Mouse (Mus musculus): ENCODE data around the gene Hoxb3.

The Hoxb3 gene

DNA sequence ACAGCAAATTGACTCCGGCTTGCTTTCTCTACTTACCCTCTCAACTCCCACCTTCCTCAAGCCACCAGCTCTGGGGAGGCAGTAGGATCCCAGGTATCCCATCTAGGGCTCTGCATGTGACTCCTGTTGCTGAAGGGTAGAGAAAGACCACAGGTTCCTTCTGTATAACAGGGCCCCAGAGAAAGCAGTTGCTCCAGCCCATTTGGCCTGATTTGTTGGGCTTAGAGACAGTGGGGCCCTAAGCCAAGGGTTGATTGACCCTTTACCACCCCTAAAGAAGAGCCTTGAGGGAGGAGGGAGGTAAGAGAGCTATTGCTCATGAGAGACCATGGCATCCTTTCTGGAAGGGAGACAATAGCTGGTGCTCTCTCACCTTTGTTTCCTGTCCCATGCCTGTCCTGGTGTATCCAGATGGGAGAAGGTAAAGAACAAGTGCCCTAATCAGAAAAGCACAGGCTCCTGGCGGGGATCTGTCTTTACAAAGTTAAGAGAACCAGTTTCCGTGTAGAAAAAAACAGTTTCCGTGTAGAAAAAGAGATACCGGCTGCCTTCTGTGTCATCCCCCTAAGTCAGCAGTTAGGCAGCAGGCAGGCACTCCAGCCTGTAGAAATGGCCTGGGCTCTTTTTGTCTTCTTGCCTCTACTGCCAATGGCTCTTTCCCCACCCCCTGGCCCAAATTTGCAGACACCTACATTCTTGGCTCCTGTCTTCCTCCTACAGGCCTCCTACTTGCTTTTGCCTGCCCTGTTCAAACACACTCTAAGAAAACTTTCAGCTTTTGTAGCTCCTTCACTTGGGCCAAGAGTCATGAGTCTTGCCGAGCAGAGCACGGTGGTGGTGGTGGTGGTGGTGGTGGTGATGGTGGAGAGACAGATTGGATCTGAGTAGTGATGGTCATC lies 16.1 kb downstream of the Hoxb3 start:
- DNase-seq (ENCODE audit: low read depth) = no peak

DNA sequence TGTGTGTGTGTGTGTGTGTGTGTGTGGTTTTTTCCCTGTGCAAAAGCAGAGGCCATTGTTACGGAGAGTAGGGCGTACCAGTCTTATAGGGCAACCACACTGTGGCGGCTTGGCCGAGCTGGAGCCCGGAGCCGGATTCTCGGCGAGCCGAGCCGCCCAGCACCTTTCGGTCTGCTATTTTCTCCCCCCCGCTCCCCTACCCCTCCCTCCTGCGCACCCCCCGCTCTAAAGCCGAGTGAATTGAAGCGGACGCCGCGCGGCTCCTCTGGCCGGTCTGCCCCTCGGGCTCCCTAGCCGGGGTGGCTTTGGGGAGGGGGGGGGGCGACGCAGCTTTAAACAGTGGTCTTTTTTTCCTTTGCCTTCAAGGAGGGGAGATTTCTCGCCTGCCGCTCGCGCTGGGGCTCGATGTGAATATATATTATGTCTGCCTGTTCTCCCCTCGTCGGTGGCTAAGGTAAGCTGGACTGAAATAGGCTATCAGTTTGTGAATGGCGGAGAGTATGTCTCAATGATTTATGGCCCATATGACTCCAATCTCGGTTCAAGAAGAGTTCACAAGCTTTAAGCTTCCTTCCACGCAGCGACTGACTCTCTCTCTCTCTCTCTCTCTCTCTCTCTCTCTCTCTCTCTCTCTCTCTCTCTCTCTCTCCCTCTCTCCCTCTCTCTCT lies 17.7 kb downstream of the Hoxb3 start:
- no peak for DNase-seq (ENCODE audit: low read depth)

DNA sequence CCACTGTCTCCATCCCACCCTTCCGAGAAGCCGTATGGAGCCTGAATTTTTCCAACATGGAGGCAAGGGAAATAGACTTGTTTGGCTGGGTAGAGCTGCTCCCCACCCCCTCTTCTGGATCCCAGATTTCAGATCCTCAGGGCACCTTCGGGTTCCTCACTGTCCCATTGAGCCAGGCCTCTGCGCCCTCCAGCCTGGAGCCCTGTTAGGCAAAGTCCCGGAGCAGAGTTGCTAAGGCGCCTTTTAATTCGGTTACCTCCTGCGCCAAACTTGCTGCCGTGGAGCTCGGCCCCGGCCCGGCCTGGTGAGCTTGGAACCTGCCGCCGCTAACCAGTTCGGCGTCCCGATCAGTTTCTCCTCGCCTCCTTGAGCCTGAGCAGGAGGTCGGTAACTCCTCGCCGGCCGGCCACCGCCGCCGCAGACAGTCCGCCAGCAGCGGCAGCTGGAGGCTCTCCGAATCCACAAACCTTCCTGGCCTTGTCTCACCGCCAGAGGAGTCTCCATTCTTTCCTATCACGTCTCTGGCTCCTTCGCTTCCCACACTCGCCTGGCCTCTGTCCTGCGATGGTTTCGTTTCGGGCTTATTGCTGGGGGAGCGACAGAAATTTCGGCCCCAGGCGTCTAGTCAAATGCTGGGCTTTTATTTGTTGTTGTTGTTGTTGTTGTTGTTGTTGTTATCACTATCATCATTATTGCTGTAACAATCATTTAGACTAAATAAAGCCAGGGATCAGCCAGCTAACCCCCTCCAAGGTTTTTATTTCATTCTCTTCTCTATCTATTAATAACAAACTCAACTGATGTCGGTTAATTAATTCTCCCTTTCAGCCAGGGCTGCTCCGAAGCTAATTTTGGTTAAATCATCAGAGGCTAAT lies 18.8 kb downstream of the Hoxb3 start:
- DNase-seq (ENCODE audit: low read depth) = no peak

DNA sequence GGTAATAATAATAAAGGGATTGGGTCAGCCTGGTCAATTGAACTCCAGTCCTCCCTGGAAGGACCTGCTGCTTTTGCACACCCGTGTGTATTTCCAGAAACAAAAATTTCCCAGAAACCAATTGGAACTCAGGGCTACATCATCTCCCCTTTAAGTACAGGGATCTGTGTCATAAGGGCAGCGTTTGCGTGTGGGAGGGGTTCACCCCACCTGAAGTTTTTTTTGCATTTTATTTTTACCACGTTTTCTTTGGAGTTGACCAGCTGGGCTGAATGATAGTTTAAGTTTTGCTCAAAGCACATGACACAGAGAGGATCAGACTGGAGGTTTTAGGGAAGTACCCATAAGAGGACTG lies 19.4 kb downstream of the Hoxb3 start:
- DNase-seq (ENCODE audit: low read depth) = no peak

DNA sequence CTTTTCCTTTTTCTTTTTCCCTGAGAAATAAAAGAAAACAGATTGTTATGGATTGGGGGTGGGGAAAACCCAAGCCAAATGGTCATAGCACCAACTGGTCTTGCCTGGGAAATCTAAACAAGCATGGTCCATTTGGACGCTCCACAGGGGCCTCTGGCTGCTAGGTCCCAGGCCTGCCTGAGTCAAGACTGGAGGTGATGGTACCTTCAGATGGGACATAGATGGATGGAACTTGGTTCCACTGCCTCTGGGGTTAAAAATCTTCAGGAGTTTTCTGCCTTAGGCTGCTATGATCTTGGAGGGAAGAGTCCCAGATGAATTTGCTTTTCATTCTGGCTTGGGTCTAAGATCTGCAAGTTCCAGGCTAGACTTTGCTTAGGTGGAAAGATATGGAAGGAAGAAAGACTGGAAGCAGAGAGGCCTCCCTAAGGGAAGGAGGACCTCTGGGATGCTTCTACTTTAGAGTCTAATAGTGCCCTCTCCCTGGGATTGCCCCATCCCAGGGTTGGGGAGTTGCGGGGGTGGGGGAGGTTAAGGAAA lies 20.1 kb downstream of the Hoxb3 start:
- DNase-seq (ENCODE audit: low read depth) = no peak

DNA sequence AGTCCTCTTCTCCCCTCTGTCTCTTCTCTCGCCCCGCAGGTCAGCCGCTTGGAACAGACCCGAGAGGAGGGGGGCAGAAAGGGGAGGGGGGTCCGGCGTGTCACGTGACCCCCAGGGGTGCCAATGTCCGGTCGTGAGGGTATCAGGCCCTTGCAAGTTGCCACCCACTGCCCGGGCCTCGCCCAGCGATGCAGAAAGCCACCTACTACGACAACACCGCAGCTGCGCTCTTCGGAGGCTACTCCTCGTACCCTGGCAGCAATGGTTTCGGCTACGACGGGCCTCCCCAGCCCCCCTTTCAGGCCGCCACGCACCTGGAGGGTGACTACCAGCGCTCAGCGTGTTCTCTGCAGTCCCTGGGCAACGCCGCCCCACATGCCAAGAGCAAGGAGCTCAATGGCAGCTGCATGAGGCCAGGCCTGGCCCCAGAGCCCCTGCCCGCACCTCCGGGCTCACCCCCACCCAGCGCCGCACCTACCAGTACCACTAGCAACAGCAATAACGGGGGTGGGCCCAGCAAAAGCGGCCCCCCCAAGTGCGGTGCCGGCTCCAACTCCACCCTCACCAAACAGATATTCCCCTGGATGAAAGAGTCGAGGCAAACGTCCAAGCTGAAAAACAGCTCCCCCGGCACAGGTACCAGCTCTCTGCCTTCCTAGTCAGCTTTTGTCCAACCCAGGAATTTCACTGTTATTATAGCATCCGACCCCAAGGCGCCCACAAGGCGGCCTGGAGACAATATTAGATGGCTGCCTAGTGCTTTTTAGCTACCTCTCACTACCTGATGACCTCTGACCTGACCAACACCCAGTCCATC lies 21.1 kb downstream of the Hoxb3 start:
- DNase-seq (ENCODE audit: low read depth) = no peak

DNA sequence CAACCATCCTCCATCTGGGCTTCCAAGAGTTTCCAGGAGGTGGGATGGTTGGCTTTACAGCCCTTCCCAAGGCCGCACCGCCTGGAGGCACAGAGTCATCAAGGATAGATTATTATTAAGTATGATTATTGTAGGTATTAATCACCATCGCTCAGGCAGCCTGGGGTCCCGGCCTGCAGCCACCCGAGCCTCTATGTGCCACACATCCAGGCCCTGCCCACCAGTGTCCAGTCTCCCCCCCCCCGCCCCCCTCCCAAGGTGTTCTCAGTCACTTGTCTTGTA lies 21.7 kb downstream of the Hoxb3 start:
- no peak for DNase-seq (ENCODE audit: low read depth)

DNA sequence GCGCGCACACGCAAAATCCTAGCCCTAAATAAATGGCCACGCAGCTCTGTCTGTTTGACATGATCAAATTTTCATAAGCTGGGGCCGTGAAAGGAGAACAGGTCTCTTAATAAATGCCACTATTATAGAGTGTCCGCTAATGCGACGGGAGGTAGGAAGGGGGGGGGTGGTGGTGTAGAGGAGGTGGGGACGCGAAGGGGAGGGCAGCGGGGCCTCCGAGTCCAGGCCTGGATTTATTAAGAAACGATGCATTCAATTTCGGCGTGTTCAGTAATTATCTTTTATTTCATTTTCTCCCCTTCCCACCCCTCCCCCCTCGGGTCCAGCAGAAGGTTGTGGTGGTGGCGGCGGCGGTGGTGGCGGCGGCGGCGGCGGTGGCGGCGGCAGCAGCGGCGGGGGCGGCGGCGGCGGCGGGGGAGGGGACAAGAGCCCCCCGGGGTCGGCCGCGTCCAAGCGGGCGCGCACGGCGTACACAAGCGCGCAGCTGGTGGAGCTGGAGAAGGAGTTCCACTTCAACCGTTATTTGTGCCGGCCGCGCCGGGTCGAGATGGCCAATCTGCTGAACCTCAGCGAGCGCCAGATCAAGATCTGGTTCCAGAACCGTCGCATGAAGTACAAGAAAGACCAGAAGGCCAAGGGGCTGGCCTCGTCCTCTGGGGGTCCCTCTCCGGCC lies 22.2 kb downstream of the Hoxb3 start:
- DNase-seq (ENCODE audit: low read depth) = no peak

DNA sequence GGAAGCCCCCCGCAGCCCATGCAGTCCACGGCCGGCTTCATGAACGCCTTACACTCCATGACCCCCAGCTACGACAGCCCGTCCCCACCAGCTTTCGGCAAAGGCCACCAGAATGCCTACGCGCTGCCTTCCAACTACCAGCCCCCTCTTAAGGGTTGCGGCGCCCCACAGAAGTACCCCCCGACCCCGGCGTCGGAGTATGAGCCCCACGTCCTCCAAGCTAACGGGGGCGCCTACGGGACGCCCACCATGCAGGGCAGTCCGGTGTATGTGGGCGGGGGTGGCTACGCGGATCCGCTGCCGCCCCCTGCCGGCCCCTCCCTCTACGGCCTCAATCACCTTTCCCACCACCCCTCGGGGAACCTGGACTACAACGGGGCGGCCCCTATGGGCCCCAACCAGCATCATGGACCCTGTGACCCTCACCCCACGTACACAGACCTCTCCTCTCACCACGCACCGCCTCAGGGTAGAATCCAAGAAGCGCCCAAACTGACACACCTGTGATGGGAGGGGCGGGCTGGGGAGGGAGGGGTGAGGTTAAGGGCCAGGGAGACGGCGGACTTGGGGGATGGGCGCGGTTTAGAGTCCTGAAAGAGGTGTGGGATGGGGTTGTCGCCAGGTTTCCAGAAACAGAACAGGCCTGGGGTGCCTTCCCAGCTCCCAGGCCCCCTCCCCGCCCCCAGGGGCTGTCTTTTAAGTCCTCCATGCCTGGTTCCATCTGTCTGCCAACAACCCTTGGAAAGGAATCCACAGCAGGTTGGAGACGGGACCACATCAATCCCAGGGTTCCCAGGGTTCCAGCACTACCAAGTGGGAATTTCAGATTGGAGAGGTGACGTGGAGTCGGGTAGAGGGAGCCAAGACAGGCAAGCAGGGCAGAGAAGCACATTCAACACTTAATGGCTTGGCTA lies 23.0 kb downstream of the Hoxb3 start:
- DNase-seq (ENCODE audit: low read depth) = no peak

DNA sequence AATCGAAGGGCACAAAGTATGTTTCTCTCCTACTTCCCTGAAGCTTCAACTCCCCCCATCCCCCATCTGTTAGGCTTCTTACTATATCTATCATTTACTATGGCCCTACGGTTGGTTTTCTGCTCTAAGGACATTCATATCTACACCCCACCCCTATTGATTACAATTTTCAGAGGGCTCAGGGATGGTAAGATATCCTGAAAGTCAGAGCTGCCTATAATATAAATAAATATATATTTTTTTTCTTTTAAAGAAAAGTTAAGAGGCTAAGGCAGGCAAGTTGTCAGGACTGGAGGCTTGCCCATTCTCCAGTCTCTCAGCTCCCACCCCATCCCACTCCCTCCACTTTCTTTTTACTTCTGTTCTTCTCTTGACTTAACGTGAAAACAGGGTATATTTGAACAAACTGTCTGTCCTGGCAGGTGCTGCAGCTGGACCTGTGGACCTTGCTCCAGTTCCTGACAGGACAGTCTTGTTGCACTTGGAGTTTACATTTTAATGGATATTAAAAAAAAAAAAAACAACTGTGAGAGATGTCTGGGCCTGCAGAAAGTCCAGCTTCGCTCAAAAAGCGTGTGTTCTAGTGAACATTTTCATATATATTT lies 23.9 kb downstream of the Hoxb3 start:
- DNase-seq (ENCODE audit: low read depth) = no peak

DNA sequence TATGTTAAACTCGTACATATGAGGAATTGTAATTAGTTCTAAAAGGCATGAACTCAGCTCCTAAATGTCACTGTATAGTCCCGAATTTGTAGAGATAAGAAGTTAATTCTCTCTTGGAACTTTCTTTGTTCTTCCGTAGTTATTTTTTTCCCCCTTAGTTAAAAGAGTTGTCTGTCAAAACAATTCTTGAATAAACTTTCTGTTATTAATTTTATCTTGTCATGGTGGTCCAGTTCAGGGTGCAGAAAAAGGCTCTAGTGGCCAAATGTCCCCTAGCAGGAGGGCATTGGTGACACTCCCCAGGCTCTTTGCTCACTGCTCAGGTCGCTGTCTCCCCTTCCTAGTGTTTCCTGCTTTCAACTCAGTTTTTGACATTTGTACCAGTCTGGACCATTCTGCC lies 24.6 kb downstream of the Hoxb3 start:
- DNase-seq (ENCODE audit: low read depth) = no peak

DNA sequence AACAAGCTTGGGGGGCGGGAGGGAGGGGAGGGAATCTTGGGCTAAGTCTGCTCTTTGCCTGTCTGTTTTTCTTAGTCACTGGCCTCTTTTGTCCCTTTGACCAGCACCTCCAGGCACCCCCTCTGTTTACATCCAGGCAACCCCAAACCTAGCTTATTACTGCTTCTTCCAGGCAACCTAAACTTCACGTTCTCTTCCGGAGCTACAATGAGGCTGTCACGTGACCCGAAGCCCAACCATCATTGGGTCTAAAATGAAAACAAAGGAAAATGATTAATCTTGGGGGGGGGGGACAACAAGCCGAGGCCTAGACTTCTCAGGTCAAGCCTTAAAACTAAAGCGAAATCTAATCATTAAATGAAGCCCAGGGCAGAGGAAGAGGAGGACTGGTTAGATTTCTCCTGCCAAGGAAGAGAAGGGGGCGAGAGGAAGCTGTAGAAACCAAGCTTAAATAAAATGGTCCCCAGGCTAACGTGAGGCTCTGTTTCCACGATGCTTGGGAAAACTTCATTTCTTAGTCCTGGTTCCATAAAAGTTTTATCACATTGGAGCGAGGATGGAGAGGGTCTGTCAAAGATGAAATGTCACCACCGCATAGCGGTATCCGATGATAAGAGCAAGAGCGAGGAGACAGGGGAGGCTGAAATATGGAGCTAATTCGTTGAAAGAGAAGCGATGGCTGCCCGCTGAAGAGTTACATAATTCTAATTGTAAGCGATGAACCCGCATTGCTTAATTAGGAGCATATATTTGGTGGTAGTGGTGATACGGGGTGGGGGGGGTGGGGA lies 25.2 kb downstream of the Hoxb3 start:
- DNase-seq (ENCODE audit: low read depth) = no peak

DNA sequence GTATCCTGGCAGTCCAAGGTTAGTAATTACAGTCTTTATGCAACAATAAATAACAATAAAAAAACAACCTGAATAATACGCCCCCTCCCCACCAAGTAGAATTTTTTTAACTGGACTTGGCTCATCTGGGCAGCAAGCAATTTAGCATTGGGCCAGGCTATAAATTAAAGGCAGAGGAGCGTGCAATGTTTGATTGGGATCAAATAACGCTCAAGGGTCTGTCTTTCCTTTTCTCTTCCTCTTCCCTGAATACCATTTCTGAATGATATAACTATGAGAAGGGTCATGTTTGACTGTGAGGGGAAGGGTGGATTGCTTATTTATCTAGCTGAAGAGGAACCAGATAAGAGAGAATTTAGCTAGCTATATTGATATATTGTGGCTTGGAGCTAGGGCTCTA lies 25.9 kb downstream of the Hoxb3 start:
- DNase-seq (ENCODE audit: low read depth) = no peak

DNA sequence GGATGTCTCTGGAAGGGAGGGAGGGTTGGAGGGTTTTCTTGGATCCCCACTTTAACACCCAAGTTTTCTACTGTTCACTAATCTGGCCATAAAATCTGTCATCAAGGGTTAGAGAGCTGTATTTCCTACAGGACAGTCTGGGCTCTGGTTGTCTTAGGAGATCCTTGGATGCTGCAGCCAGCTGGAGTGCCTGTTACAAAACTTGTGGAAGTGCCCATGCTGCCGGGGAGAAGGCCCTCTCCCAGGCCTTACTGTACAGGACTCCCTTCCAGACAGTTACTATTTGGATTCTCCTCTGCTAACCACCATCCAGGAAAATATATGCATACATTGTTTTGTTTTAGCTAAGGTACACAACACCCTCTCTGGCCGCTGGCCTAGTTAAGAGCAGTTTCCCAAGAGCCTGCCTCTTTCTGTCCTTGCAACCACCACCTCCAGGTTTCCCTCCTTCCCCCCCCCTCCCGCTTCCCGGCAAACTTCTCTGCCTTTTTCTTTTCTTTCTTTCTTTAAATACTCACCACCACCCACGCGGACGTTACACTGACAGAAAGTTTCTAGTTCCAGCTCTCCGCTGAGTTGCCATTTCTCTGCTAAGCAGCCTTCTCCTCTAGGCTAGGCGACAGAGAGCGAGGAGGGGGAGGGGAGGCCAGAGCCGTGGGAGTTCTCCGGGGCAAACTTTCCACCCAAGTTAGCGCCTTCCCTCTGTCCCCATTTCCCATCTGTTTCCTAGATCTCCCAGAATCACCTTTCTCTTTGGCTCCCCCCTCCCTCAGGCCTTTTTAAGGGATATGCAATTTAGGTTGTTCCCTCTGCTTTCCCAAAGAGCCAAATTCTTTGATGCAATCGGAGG lies 26.6 kb downstream of the Hoxb3 start:
- no peak for DNase-seq (ENCODE audit: low read depth)

DNA sequence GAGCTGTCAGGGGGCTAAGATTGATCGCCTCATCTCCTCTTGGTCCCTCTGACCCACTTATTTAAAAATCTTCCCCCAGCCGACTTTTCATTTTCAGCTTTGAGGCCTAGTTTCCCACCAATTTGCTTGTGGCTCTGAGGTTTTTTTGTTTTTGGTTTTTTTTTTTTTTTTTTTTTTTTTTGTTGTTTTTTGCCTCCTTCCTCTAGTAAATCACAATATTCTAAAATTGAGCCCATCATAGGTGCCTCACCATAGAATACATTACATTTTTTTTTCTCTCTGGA lies 27.2 kb downstream of the Hoxb3 start, which contains the start of gene Hoxb2:
Gene Hoxb2 (plus strand): TSS at position 185 of the 284 bp plus-strand sequence.
- no peak for DNase-seq (ENCODE audit: low read depth)

DNA sequence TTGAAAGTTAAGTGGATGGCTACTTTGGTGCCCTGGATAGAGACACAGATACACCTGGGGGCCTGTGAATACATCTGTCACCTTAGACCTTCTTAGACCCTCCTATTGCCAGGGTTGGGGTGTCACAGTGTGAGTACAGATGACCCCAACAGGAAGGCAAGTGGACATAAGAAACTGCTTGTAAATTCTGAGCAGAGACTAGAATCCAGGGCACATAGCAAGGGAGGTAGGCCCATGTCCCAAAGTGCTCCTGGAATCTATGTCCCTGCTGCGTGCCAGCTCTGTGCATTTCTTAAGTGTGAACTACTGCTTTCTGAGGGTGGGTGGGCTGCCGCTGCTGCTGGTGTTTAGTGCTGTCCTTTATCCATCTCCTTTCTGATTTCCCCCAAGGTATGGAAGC lies 27.7 kb downstream of the Hoxb3 start:
- DNase-seq (ENCODE audit: low read depth) = no peak

DNA sequence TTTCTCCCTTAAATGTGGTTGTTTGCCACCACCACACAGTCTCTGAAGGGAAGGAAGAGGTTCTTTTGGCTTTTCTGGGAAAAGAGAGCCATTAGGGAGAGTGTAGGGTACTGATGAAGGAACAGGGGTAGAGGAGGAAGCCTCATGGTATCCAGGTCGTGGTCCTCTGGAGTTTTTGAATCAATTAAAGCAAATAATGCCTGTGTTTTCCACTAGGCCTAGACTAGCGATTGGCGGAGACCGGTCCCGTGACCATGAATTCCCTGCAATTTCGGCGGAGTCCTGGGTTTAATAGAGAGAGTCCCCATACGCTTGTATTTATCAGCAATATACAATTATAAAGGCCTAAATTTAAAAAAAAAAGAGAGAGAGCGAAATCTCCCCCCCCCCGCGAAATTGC lies 28.2 kb downstream of the Hoxb3 start:
- DNase-seq (ENCODE audit: low read depth) = no peak

DNA sequence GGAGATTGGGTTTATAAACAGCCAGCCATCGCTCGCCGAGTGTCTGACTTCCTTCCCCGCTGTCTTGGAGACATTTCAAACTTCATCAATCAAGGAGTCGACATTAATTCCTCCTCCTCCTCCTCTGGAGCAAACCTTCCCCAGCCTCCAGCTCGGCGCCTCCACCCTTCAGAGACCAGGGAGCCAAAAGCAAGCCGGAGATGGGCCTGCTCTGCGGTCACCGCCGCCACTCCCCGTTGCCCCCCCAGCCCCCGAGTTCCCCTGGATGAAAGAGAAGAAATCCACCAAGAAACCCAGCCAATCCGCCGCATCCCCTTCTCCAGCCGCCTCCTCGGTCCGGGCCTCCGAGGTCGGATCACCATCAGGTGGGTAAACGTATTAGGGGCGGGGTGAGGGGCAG lies 28.7 kb downstream of the Hoxb3 start:
- no peak for DNase-seq (ENCODE audit: low read depth)

Measured in naive thymus-derived CD4-positive, alpha-beta T cell, adult 2 months (primary cell).